Mouse (Mus musculus): ENCODE data around the gene Wfdc9. TPM values are rescaled to one million over a fixed set of nuclear protein-coding genes. Genes with fewer than 3 reads are reported as not detected.

Wfdc9 gene
- not detected in 2 replicates for polyA plus RNA-seq (2014; fragmentation: Nextera tagmentation; extraction: Ambion mirVana)

DNA sequence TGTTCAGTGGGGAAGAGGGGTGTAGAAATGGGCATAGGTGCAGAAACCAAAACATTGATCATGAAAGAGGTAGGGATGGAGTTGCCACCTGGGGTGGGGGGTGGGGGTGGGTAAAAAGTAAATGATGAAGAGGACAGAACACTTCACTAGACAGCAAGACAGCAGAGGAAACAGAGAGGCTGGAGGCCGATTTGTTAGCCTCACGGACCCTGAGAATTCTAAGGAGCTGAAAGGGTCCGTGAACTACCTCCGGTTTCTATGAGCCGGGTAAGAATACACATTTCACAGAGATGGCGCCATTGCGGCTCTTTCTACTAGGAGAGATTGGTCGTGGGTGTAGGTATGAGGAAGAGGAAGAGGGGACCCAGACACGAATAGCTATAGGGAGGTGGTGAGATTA is at the start of gene Wfdc9:
Gene Wfdc9 (minus strand): TSS at position 101 of the 400 bp plus-strand sequence.
- H3K4me1 ChIP-seq (ENCODE audit: control insufficient read depth, insufficient read depth, low read length): no peaks in the 10 kb centered on the region
- no peak within 1 kb of the TSS for H3K9ac ChIP-seq (replicated peaks; ENCODE audit: low read length)
- H3K4me3 ChIP-seq (replicated peaks; ENCODE audit: low read depth, low read length): no peak within 1 kb of the TSS
- H3K9me3 ChIP-seq (ENCODE audit: control insufficient read depth, low read length): no peaks in the 10 kb centered on the region
- H3K4me2 ChIP-seq (ENCODE audit: low read length): no peak within 1 kb of the TSS
- no peaks in the 10 kb centered on the region for H3K36me3 ChIP-seq (ENCODE audit: control insufficient read depth, insufficient read depth, low read length)
- 81% methylated on average over 9 of the region's 9 CpGs for WGBS
- DNase-seq: no peak
- H3K27me3 ChIP-seq (ENCODE audit: control insufficient read depth, insufficient read depth, low read length): no peaks in the 10 kb centered on the region
- ATAC-seq (ENCODE audit: low FRiP score, low TSS enrichment): no peak
- H3K27ac ChIP-seq (replicated peaks; ENCODE audit: low read depth, low read length): no peak within 1 kb of the TSS

DNA sequence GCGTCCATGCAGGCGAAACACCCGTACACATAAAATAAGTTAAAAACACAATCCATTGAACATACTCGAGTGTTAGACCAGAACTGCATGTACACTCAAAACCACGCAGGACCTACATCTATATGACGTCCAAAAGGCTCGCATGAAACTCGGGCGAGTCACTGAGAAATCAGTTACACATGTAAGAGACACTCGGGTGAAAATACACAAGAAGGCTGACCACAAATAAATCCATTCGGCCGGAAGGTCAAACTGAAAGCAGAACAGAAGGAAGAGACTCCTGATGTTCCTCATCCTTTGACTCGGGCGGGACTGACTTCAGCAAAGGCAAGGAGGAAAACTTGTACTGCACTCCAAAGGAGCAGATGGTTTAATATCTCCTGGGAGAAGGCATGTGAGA is 49.6 kb upstream of the Wfdc9 start:
- no peak for ATAC-seq (ENCODE audit: low FRiP score, low TSS enrichment)
- Histone ChIP-seq H3K4me1 (ENCODE audit: control insufficient read depth, insufficient read depth, low read length) (no peaks in the 10 kb centered on the region), H3K9me3 (ENCODE audit: control insufficient read depth, low read length) (no peaks in the 10 kb centered on the region), H3K9ac (replicated peaks; ENCODE audit: low read length) (no peak overlapping the region), H3K27me3 (ENCODE audit: control insufficient read depth, insufficient read depth, low read length) (no peaks in the 10 kb centered on the region), H3K4me2 (ENCODE audit: low read length) (no peak overlapping the region), H3K4me3 (replicated peaks; ENCODE audit: low read depth, low read length) (no peak overlapping the region), H3K27ac (replicated peaks; ENCODE audit: low read depth, low read length) (no peak overlapping the region), H3K36me3 (ENCODE audit: control insufficient read depth, insufficient read depth, low read length) (no peaks in the 10 kb centered on the region)
- WGBS: 88% methylated on average over 14 of the region's 14 CpGs
- DNase-seq: no peak

DNA sequence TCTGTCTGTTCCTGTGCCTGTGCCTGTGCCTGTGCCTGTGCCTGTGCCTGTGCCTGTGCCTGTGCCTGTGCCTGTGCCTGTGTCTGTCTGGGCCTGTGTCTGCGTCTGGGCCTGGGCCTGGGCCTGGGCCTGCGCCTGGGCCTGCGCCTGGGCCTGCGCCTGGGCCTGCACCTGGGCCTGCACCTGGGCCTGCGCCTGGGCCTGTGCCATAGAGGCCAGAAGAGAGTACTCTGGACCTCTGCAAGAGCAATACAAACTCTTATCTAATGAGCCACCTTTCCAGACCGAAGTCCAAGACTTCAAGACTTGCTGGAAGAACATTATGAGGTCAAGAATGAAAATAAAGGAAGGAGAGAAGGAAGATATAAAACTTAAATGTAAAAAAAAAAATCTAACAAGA is 48.9 kb upstream of the Wfdc9 start:
- Histone ChIP-seq H3K9ac (replicated peaks; ENCODE audit: low read length) (no peak overlapping the region), H3K4me2 (ENCODE audit: low read length) (no peak overlapping the region), H3K4me1 (ENCODE audit: control insufficient read depth, insufficient read depth, low read length) (no peaks in the 10 kb centered on the region), H3K36me3 (ENCODE audit: control insufficient read depth, insufficient read depth, low read length) (no peaks in the 10 kb centered on the region), H3K27ac (replicated peaks; ENCODE audit: low read depth, low read length) (no peak overlapping the region), H3K4me3 (replicated peaks; ENCODE audit: low read depth, low read length) (no peak overlapping the region), H3K27me3 (ENCODE audit: control insufficient read depth, insufficient read depth, low read length) (no peaks in the 10 kb centered on the region), H3K9me3 (ENCODE audit: control insufficient read depth, low read length) (no peaks in the 10 kb centered on the region)
- WGBS: 94% methylated on average over 6 of the region's 6 CpGs
- ATAC-seq (ENCODE audit: low FRiP score, low TSS enrichment) (no peak), DNase-seq (no peak)

DNA sequence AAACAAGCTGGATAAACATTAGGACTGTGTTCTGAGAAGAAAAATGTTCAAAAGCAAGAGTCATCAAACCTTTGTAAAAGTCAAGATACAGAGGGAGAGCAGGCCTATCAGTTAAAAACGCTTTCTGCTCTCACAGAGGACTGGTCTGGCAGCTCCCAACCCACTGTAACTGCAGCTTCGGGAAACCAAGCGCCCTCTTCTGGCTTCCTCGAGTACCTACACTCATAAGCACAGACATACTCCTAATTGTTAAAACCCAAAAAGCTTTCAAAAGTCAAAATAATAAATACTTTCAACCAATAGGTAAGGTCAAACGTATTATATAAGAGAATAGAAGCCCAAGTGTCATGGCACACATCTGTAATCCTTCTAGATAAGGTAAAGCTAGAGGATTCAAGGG is 47.9 kb upstream of the Wfdc9 start:
- Histone ChIP-seq H3K9ac (replicated peaks; ENCODE audit: low read length) (no peak overlapping the region), H3K27ac (replicated peaks; ENCODE audit: low read depth, low read length) (no peak overlapping the region), H3K4me1 (ENCODE audit: control insufficient read depth, insufficient read depth, low read length) (no peaks in the 10 kb centered on the region), H3K36me3 (ENCODE audit: control insufficient read depth, insufficient read depth, low read length) (no peaks in the 10 kb centered on the region), H3K27me3 (ENCODE audit: control insufficient read depth, insufficient read depth, low read length) (no peaks in the 10 kb centered on the region), H3K9me3 (ENCODE audit: control insufficient read depth, low read length) (no peaks in the 10 kb centered on the region), H3K4me2 (ENCODE audit: low read length) (no peak overlapping the region), H3K4me3 (replicated peaks; ENCODE audit: low read depth, low read length) (no peak overlapping the region)
- WGBS: 85% methylated on average over 5 of the region's 5 CpGs
- no peak for DNase-seq
- no peak for ATAC-seq (ENCODE audit: low FRiP score, low TSS enrichment)

DNA sequence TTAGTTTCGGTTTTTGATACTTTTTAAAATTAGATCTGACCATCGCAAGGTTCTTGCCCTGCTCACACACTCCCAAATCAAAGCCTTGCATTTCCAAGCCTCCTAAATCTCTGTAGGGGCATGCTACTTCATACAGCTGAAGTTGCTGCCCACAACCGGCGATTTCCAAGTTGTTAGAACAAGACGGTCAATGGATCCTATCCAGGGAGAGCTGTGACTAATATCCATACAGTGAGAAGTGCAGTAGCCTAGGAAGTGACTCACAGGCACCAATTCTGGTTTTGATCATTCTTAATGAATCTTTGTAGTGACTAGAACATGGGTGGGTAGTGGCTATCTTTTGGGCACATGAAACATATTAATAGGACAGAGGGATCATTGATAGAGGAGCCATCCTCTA is 45.4 kb upstream of the Wfdc9 start:
- Histone ChIP-seq H3K27me3 (ENCODE audit: control insufficient read depth, insufficient read depth, low read length) (no peaks in the 10 kb centered on the region), H3K4me3 (replicated peaks; ENCODE audit: low read depth, low read length) (no peak overlapping the region), H3K27ac (replicated peaks; ENCODE audit: low read depth, low read length) (no peak overlapping the region), H3K36me3 (ENCODE audit: control insufficient read depth, insufficient read depth, low read length) (no peaks in the 10 kb centered on the region), H3K9ac (replicated peaks; ENCODE audit: low read length) (no peak overlapping the region), H3K4me1 (ENCODE audit: control insufficient read depth, insufficient read depth, low read length) (no peaks in the 10 kb centered on the region), H3K9me3 (ENCODE audit: control insufficient read depth, low read length) (no peaks in the 10 kb centered on the region), H3K4me2 (ENCODE audit: low read length) (no peak overlapping the region)
- 91% methylated on average over 5 of the region's 5 CpGs for WGBS
- DNase-seq (no peak), ATAC-seq (ENCODE audit: low FRiP score, low TSS enrichment) (no peak)

DNA sequence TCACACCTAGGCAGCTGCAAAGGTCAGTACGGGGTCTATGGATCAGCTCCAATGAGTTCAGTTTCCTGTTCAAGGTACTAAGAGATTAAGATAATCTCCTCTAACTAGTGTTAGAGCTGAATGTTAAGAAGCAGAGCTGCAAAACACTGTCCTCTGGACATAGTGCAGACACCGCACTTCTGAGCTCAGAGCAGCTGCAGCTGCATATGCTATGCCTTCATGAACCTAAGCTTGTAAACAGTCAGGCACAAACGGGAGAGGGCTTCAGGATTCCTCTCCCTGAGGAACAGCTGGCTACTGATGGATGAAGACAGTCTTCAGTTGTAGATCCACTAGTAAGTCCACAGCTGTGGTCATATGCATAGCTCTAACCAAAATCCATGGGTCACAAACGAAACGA is 44.6 kb upstream of the Wfdc9 start:
- Histone ChIP-seq H3K36me3 (ENCODE audit: control insufficient read depth, insufficient read depth, low read length) (no peaks in the 10 kb centered on the region), H3K27me3 (ENCODE audit: control insufficient read depth, insufficient read depth, low read length) (no peaks in the 10 kb centered on the region), H3K4me3 (replicated peaks; ENCODE audit: low read depth, low read length) (no peak overlapping the region), H3K4me2 (ENCODE audit: low read length) (no peak overlapping the region), H3K4me1 (ENCODE audit: control insufficient read depth, insufficient read depth, low read length) (no peaks in the 10 kb centered on the region), H3K9ac (replicated peaks; ENCODE audit: low read length) (no peak overlapping the region), H3K27ac (replicated peaks; ENCODE audit: low read depth, low read length) (no peak overlapping the region), H3K9me3 (ENCODE audit: control insufficient read depth, low read length) (no peaks in the 10 kb centered on the region)
- ATAC-seq (ENCODE audit: low FRiP score, low TSS enrichment): no peak
- WGBS: 82% methylated on average over 5 of the region's 5 CpGs
- DNase-seq: no peak

DNA sequence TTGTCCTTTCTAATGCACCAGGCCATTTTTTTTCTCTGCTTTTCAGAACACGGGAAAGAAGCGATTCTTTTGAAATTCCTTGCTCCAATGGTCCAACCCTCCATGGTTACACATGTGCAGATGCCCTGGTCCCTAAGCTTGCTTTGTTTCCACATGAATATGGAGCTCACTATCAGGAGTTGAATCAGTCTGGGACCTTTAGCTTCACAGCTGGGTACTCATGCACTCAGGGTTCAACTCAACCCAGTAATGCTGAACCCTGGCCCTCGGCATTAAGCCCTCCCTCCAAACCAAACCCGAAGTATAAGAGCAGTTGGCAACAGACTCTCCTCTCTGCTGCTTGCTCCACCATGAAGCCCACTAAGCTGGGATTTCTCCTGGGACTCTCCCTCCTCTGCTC is 41.8 kb upstream of the Wfdc9 start, which contains the start of gene Spint4:
Gene Spint4 (plus strand): TSS at position 301 of the 400 bp plus-strand sequence.
- Histone ChIP-seq H3K4me1 (ENCODE audit: control insufficient read depth, insufficient read depth, low read length) (no peaks in the 10 kb centered on the region), H3K9me3 (ENCODE audit: control insufficient read depth, low read length) (no peaks in the 10 kb centered on the region), H3K4me2 (ENCODE audit: low read length) (no peak within 1 kb of the TSS), H3K9ac (replicated peaks; ENCODE audit: low read length) (no peak within 1 kb of the TSS), H3K4me3 (replicated peaks; ENCODE audit: low read depth, low read length) (no peak within 1 kb of the TSS), H3K27me3 (ENCODE audit: control insufficient read depth, insufficient read depth, low read length) (no peaks in the 10 kb centered on the region), H3K27ac (replicated peaks; ENCODE audit: low read depth, low read length) (no peak within 1 kb of the TSS), H3K36me3 (ENCODE audit: control insufficient read depth, insufficient read depth, low read length) (no peaks in the 10 kb centered on the region)
- 68% methylated on average over 4 of the region's 4 CpGs for WGBS
- no peak for DNase-seq
- no peak for ATAC-seq (ENCODE audit: low FRiP score, low TSS enrichment)

DNA sequence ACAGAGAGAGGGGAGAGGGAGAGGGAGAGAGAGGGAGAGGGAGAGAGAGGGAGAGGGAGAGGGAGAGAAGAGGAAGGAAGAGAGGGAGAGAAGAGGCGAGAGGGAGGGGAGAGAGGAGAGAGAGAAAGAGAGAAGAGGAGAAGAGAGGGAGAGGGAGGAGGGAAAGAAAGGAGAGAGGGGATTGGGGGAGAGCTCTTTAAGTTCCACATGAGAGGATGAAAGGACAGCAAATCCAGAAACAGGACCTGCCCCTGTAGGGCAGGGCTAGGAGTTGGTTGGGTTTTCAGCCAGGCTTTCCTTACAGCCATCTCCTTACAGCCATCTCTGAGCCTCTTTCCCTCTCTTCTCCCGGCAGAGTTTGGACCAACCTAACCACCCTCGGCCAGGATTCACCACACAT is 28.4 kb upstream of the Wfdc9 start, which contains the start of gene Wfdc13:
Gene Wfdc13 (plus strand): TSS at position 301 of the 400 bp plus-strand sequence.
- Histone ChIP-seq H3K36me3 (ENCODE audit: control insufficient read depth, insufficient read depth, low read length) (no peaks in the 10 kb centered on the region), H3K4me3 (replicated peaks; ENCODE audit: low read depth, low read length) (no peak within 1 kb of the TSS), H3K9me3 (ENCODE audit: control insufficient read depth, low read length) (no peaks in the 10 kb centered on the region), H3K27ac (replicated peaks; ENCODE audit: low read depth, low read length) (no peak within 1 kb of the TSS), H3K4me2 (ENCODE audit: low read length) (no peak within 1 kb of the TSS), H3K9ac (replicated peaks; ENCODE audit: low read length) (no peak within 1 kb of the TSS), H3K4me1 (ENCODE audit: control insufficient read depth, insufficient read depth, low read length) (no peaks in the 10 kb centered on the region), H3K27me3 (ENCODE audit: control insufficient read depth, insufficient read depth, low read length) (no peaks in the 10 kb centered on the region)
- WGBS: 71% methylated on average over 3 of the region's 3 CpGs
- ATAC-seq (ENCODE audit: low FRiP score, low TSS enrichment): no peak
- DNase-seq: no peak

DNA sequence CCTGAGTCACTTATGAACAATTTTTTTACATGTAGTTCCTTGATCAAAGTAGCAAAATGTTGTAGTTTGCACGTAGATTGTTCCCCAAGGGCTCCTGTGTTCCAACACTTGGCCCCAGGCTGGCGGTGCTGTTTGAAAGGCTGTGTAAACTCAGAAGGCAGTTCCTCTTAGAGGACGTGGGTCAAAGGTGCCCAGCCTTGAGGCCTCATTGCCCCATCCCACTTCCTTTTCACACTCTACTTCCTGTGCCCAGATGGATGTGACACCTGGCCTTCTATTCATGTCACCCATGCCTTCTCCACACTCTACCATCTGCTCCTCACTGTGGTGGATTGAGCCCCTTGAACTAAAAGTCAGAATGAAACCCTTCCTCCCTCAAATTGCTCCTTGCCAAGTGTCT is 23.5 kb upstream of the Wfdc9 start:
- Histone ChIP-seq H3K4me2 (ENCODE audit: low read length) (no peak overlapping the region), H3K27me3 (ENCODE audit: control insufficient read depth, insufficient read depth, low read length) (no peaks in the 10 kb centered on the region), H3K9me3 (ENCODE audit: control insufficient read depth, low read length) (no peaks in the 10 kb centered on the region), H3K4me1 (ENCODE audit: control insufficient read depth, insufficient read depth, low read length) (no peaks in the 10 kb centered on the region), H3K27ac (replicated peaks; ENCODE audit: low read depth, low read length) (no peak overlapping the region), H3K4me3 (replicated peaks; ENCODE audit: low read depth, low read length) (no peak overlapping the region), H3K9ac (replicated peaks; ENCODE audit: low read length) (no peak overlapping the region), H3K36me3 (ENCODE audit: control insufficient read depth, insufficient read depth, low read length) (no peaks in the 10 kb centered on the region)
- 65% methylated on average over 3 of the region's 3 CpGs for WGBS
- DNase-seq (no peak), ATAC-seq (ENCODE audit: low FRiP score, low TSS enrichment) (no peak)

Data from midbrain, embryonic 14.5 days (tissue).